Mouse (Mus musculus) C2C12 (cell line): Measurements from ENCODE around the gene H2-Q7.
"Not testable (repeated sequence)": the region's sequence is repeated elsewhere in the genome, so short reads cannot be mapped to it uniquely, and the experiment has no call there.

ENCODE experiments used
- CTCF ChIP-seq: IDR thresholded peaks from one replicate; pipeline ENCODE4 v1.5.1; 2011; ENCODE audit not compliant: control insufficient read depth, insufficient read depth, insufficient read length
- FOSL1 ChIP-seq: IDR thresholded peaks from one replicate; pipeline ENCODE4 v1.8.0; 2011; ENCODE audit warnings: mild to moderate bottlenecking, low read length; ENCODE audit not compliant: poor library complexity, insufficient read depth, severe bottlenecking
- MAX ChIP-seq: IDR thresholded peaks from one replicate; pipeline ENCODE4 v1.6.1; 2011; ENCODE audit warnings: mild to moderate bottlenecking, control low read depth
- MYOD1 ChIP-seq: IDR thresholded peaks from one replicate; pipeline ENCODE4 v1.6.1; 2011; ENCODE audit warnings: low read depth; ENCODE audit not compliant: control insufficient read depth, insufficient read length
- USF1 ChIP-seq: IDR thresholded peaks from one replicate; pipeline ENCODE4 v1.6.1; 2011; ENCODE audit warnings: low read depth, mild to moderate bottlenecking, control low read depth, moderate library complexity

DNA sequence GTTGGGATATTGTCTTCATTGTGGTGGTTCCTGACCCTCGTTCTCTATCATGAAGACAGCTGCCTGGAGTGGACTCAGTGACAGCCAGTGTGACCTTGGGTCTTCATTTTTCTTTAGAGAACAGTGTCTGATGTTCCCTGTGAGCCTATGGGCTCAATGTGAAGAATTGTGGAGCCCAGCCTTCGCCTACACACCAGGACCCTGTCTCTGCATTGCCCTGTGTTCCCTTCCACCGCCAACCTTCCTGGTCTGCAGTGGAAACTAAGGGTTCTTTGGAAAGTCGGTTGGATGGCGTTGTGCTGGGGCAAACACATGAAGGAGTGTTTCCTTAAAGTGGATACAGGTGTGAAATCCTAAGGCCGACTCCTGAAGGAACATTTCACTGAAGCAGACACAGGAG, 10.1 kb upstream of the H2-Q7 start:
- TF ChIP-seq CTCF, FOSL1, USF1, MAX, MYOD1: not testable (repeated sequence)
